ENCODE assay signal across 8 mouse cellular contexts in genomic region chr12:112674132-112675011, GRCm38 (mm10). TPM values are rescaled to one million over a fixed set of nuclear protein-coding genes. Genes with fewer than 3 reads are reported as not detected.
DNase-seq lines count a peak whose midpoint lies in the region; ATAC-seq and TF ChIP-seq lines count a peak whose summit lies in the region.

TSS of gene Akt1 (minus strand) at chr12:112674884.

- ATAC-seq in embryonic facial prominence, embryonic 12.5 days (ENCODE audit: insufficient number of reproducible peaks, insufficient read depth, low FRiP score, low TSS enrichment): no peak
- peak; percentile 65 for ATAC-seq in liver, embryonic 12.5 days

- peak within 1 kb of the TSS; percentile 76 to 99 (median 91) for H3K4me3 ChIP-seq in CH12.LX (replicated peaks in 1 of 3; ENCODE audit: low read depth in 2 of 3, low read length in 2 of 3, poor library complexity in 1 of 3)
- peak within 1 kb of the TSS; percentile 97 for H3K4me3 ChIP-seq in embryonic facial prominence, embryonic 12.5 days
- peak within 1 kb of the TSS; percentile 90 for H3K4me3 ChIP-seq in liver, embryonic 12.5 days
- peak within 1 kb of the TSS; percentile 60 for H3K4me3 ChIP-seq in myocyte

- peak within 1 kb of the TSS; percentile 91 for H3K9ac ChIP-seq in CH12.LX (ENCODE audit: insufficient read depth, low read depth)
- peak within 1 kb of the TSS; percentile 100 for H3K9ac ChIP-seq in embryonic facial prominence, embryonic 12.5 days
- peak within 1 kb of the TSS; percentile 94 for H3K9ac ChIP-seq in liver, embryonic 12.5 days

- TF ChIP-seq EP300 in CH12.LX (IDR thresholded peaks at IDR 0.05; ENCODE audit: low read length): no peak

- WGBS in embryonic facial prominence, embryonic 12.5 days: under 1% methylated on average over 33 of the region's 70 CpGs
- under 1% methylated on average over 53 of the region's 70 CpGs for WGBS in liver, embryonic 12.5 days (ENCODE audit: insufficient replicate concordance)

- H3K27me3 ChIP-seq in CH12.LX (replicated peaks) (peaks cover 33% of the 10 kb centered on the region), myocyte (ENCODE audit: control insufficient read depth, insufficient read depth, insufficient read length) (no peaks in the 10 kb centered on the region)
- H3K27me3 ChIP-seq in embryonic facial prominence, embryonic 12.5 days: peaks cover 24% of the 10 kb centered on the region
- H3K27me3 ChIP-seq in liver, embryonic 12.5 days (replicated peaks): peaks cover 35% of the 10 kb centered on the region

- peak within 1 kb of the TSS; percentile 76 for H3K27ac ChIP-seq in CH12.LX (ENCODE audit: insufficient read depth, low read depth)
- peak within 1 kb of the TSS; percentile 95 for H3K27ac ChIP-seq in embryonic facial prominence, embryonic 12.5 days
- H3K27ac ChIP-seq in liver, embryonic 12.5 days: peak within 1 kb of the TSS; percentile 87

- H3ac ChIP-seq in myocyte (ENCODE audit: control insufficient read depth, insufficient read length): peak within 1 kb of the TSS; percentile 95

- DNase-seq in CH12.LX (ENCODE audit: extremely low read depth): peak; percentile 75
- no peak for DNase-seq in adrenal gland, adult 8-10 months
- DNase-seq in heart, adult 9 months (ENCODE audit: low spot score in 2 of 2): peak; percentile 76 to 81
- DNase-seq in kidney, adult 8-10 months: peak; percentile 39 to 55
- DNase-seq in thymus, postnatal 0 days (ENCODE audit: low spot score): peak; percentile 52

- H3K79me2 ChIP-seq in CH12.LX (replicated peaks; ENCODE audit: control insufficient read depth, extremely low read depth, insufficient read depth, poor library complexity, severe bottlenecking) (peaks cover 28% of the 10 kb centered on the region), myocyte (ENCODE audit: control insufficient read depth, insufficient read depth) (peaks cover 40% of the 10 kb centered on the region)

- TF ChIP-seq POLR2A in CH12.LX (IDR thresholded peaks at IDR 0.05; ENCODE audit: low read depth, low read length) (peak; percentile 48; the same call in 1 of the 2 replicates), myocyte (IDR thresholded peaks at IDR 0.05; ENCODE audit: insufficient read length, low read depth) (peak; percentile 84)

- dilution Hi-C loops in CH12.LX (cut with MboI; ENCODE audit: extremely low pct_ligation_motif_present, extremely low pct_unique_long_range_greater_than_20kb, low sequenced_read_pairs): no loop called here

- H3K4me1 ChIP-seq in CH12.LX (ENCODE audit: control insufficient read depth in 1 of 2, insufficient read depth in 2 of 2): peaks cover 20 to 57% of the 10 kb centered on the region in 2 experiments
- peaks cover 43% of the 10 kb centered on the region for H3K4me1 ChIP-seq in embryonic facial prominence, embryonic 12.5 days
- peaks cover 71% of the 10 kb centered on the region for H3K4me1 ChIP-seq in liver, embryonic 12.5 days

- in situ Hi-C loops in CH12.LX (cut with MboI; ENCODE audit: low pct_ligation_motif_present, low pct_unique_long_range_greater_than_20kb, low sequenced_read_pairs): no loop called here

- H3K36me3 ChIP-seq in CH12.LX (replicated peaks in 1 of 2; ENCODE audit: control insufficient read depth in 1 of 2, insufficient read depth in 1 of 2, low read length in 1 of 2): peaks cover 22 to 30% of the 10 kb centered on the region in 2 experiments
- H3K36me3 ChIP-seq in embryonic facial prominence, embryonic 12.5 days: peaks cover 21% of the 10 kb centered on the region
- H3K36me3 ChIP-seq in liver, embryonic 12.5 days: peaks cover 25% of the 10 kb centered on the region
- H3K36me3 ChIP-seq in myocyte (ENCODE audit: control insufficient read depth, insufficient read depth): peaks cover 8% of the 10 kb centered on the region

- H3K4me2 ChIP-seq in CH12.LX (ENCODE audit: insufficient read depth, low read depth, poor library complexity, severe bottlenecking) (peak within 1 kb of the TSS; percentile 77), myocyte (ENCODE audit: low read depth) (peak within 1 kb of the TSS; percentile 88)
- peak within 1 kb of the TSS; percentile 83 for H3K4me2 ChIP-seq in embryonic facial prominence, embryonic 12.5 days (replicated peaks)
- H3K4me2 ChIP-seq in liver, embryonic 12.5 days: peak within 1 kb of the TSS; percentile 98

- no peak for TF ChIP-seq CTCF in CH12.LX (conservative IDR thresholded peaks at IDR 0.05 in 1 of 2, IDR thresholded peaks at IDR 0.05 in 1 of 2; ENCODE audit: low read depth in 2 of 2, low read length in 2 of 2)

- TF ChIP-seq RAD21 in CH12.LX (IDR thresholded peaks at IDR 0.05; ENCODE audit: low read depth, low read length): no peak

- H3K9me3 ChIP-seq in CH12.LX (replicated peaks; ENCODE audit: low read length): no peaks in the 10 kb centered on the region
- H3K9me3 ChIP-seq in embryonic facial prominence, embryonic 12.5 days: no peaks in the 10 kb centered on the region
- no peaks in the 10 kb centered on the region for H3K9me3 ChIP-seq in liver, embryonic 12.5 days (replicated peaks)

TF ChIP-seq in CH12.LX, 34 proteins besides CTCF, POLR2A, EP300 and RAD21:
- TF ChIP-seq NELFE (IDR thresholded peaks at IDR 0.05; ENCODE audit: low read depth, low read length) (peak; percentile 38; the same call in 1 of the 2 replicates), NRF1 (IDR thresholded peaks at IDR 0.05; ENCODE audit: low read depth, low read length) (peak; percentile 59), CHD2 (IDR thresholded peaks at IDR 0.05; ENCODE audit: low read length) (no peak), MYC (IDR thresholded peaks at IDR 0.05; ENCODE audit: low read depth, low read length) (no peak), MXI1 (IDR thresholded peaks at IDR 0.05; ENCODE audit: low read depth, low read length) (peak; percentile 66), TBP (conservative IDR thresholded peaks at IDR 0.05; ENCODE audit: low read depth, low read length) (peak; percentile 63), MEF2A (IDR thresholded peaks at IDR 0.05; ENCODE audit: borderline replicate concordance, low read depth, low read length) (0 out of 2 replicates have a peak, but pooled peaks have one; percentile 2), HCFC1 (IDR thresholded peaks at IDR 0.05; ENCODE audit: low read depth, low read length) (peak; percentile 12; the same call in 1 of the 2 replicates), ELF1 (IDR thresholded peaks at IDR 0.05; ENCODE audit: low read depth, low read length) (peak; percentile 53; the same call in 1 of the 2 replicates), SIN3A (IDR thresholded peaks at IDR 0.05; ENCODE audit: low read length) (peak; percentile 19; the same call in 1 of the 2 replicates)

TF ChIP-seq in myocyte, 11 proteins besides CTCF, POLR2A, EP300 and RAD21:
- TF ChIP-seq POLR2AphosphoS2 (IDR thresholded peaks at IDR 0.05; ENCODE audit: insufficient read length, low read depth): peak; percentile 46
- TF ChIP-seq MYOD1 (IDR thresholded peaks at IDR 0.05; ENCODE audit: control insufficient read depth in 1 of 3, insufficient read length in 2 of 3, low read depth in 2 of 3): no peak

RNA-seq across cellular contexts. Expression of gene Akt1, which starts in this region (rescaled TPM):
- total RNA-seq in CH12.LX (2012; rRNA removed) (66.6 and 79.9 TPM in 2 replicates), CH12.LX (2014; rRNA removed) (69.8 and 74.4 TPM in 2 replicates)
- polyA plus RNA-seq in CH12.LX (2012; ENCODE audit: insufficient read length, low read depth) (144 and 178 TPM in 2 replicates), myocyte (2012; fragmentation: generic; extraction: Trizol) (352 TPM)
- total RNA-seq in adrenal gland, adult 8-10 months (2022): 100 to 1,000 TPM; 275 to 460 (median 313) TPM
- 98.8 and 153 TPM in 2 replicates for polyA plus RNA-seq in embryonic facial prominence, embryonic 12.5 days (2016; fragmentation: Nextera tagmentation; extraction: Ambion mirVana)
- 76.6 and 81.8 TPM in 2 replicates for polyA plus RNA-seq in liver, embryonic 12.5 days (2016; fragmentation: Nextera tagmentation; extraction: Ambion mirVana)
- 60.8 and 80.4 TPM in 2 replicates for polyA plus RNA-seq in thymus, postnatal 0 days (2015; fragmentation: Nextera tagmentation; extraction: Ambion mirVana)
